Mouse (Mus musculus): ENCODE data around the gene Reln.

DNA sequence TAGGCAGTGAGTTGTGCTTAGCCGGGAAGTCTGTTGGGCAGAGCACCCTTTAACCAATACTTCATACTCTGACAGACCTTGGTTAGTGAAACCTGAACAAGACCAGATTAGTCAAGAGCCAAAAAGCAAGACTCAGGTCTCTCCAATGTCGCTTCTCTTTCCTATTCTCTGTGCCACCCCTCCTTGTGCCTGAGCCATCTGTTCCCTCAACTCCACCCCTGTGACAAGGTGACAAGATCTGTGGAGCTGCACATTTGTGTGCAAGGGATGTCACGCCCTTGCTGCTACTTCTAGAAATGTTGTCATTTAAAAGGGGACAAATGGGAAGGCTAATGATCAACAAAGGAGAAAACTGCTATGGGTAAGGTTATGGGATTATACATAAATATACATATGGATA lies 364.0 kb downstream of the Reln start:
- TF ChIP-seq CTCF (IDR thresholded peaks at IDR 0.05; ENCODE audit: insufficient read depth, low read length) (no peak), POLR2A (IDR thresholded peaks at IDR 0.05; ENCODE audit: borderline replicate concordance, extremely low read depth, low read depth, low read length) (no peak)
